Mouse (Mus musculus) kidney, adult 2 months (tissue): ENCODE measurements around the gene Crygn. TPM values are rescaled to one million over a fixed set of nuclear protein-coding genes. Genes with fewer than 3 reads are reported as not detected.

Source experiments
- DNase-seq: peaks from one replicate; pipeline ENCODE4 v3.0.0; 2021
- H3K27ac ChIP-seq: fragments of 200-500 bp; 2 replicates; pipeline ENCODE4 v1.5.1; 2012; ENCODE audit warnings: low read depth, low read length, control low read depth, inconsistent platforms; ENCODE audit not compliant: insufficient read depth
- H3K27me3 ChIP-seq: fragments of 200-500 bp; replicated peaks from 2 replicates; pipeline ENCODE4 v1.6.1; 2012; ENCODE audit warnings: mild to moderate bottlenecking, moderate library complexity, low read length, inconsistent platforms; ENCODE audit not compliant: control insufficient read depth, insufficient read depth
- H3K36me3 ChIP-seq: fragments of 200-500 bp; 2 replicates; pipeline ENCODE4 v1.6.1; 2012; ENCODE audit warnings: mild to moderate bottlenecking, moderate library complexity, low read length, inconsistent platforms; ENCODE audit not compliant: control insufficient read depth, insufficient read depth
- H3K4me1 ChIP-seq: fragments of 200-500 bp; 2 replicates; pipeline ENCODE4 v1.6.1; 2011; ENCODE audit warnings: low read length; ENCODE audit not compliant: control insufficient read depth, insufficient read depth
- H3K4me3 ChIP-seq: fragments of 200-500 bp; 2 replicates; pipeline ENCODE4 v1.5.1; 2011; ENCODE audit warnings: mild to moderate bottlenecking, low read depth, low read length, control low read depth; ENCODE audit not compliant: insufficient read depth
- CTCF ChIP-seq: fragments of 200-500 bp; conservative IDR thresholded peaks from 2 replicates; pipeline ENCODE4 v1.5.1; 2011; ENCODE audit warnings: low read depth, mild to moderate bottlenecking, control low read depth, low read length, moderate library complexity, mixed read lengths; ENCODE audit not compliant: insufficient read depth, insufficient read length
- POLR2A ChIP-seq: fragments of 200-500 bp; IDR thresholded peaks from one replicate; pipeline ENCODE4 v1.6.1; 2011; ENCODE audit warnings: low read depth, low read length, control low read depth
- WGBS: fragments of 180-500 bp; shearing (Covaris S2); methylation state at CpG from one replicate; pipeline ENCODE4 v1.1.7; 2018; 5-methylcytosine and 5-hydroxymethylcytosine counted together
- polyA plus RNA-seq: library from polyadenylated mRNA; depleted of rRNA; stranded (reverse); fragments of >200 nt; gene quantifications from 2 replicates; pipeline ENCODE4 v1.2.3, GENCODE M21; 2012

Gene Crygn
- polyA plus RNA-seq, 1 experiment, result 0.14 TPM

- Histone ChIP-seq H3K36me3 (no peaks in the 10 kb centered on the region), H3K27me3 (no peaks in the 10 kb centered on the region), H3K4me3 (no peak overlapping the region), H3K27ac (no peak overlapping the region), H3K4me1 (no peaks in the 10 kb centered on the region)
- DNase-seq, result no peak
- WGBS, result 45% methylated on average over 6 of the region's 6 CpGs
- TF ChIP-seq CTCF (no peak), POLR2A (no peak)
Measured at GRCm38 (mm10) chr5:24747533-24747932, 10.3 kb downstream of the Crygn start.

- no peak overlapping the region for H3K4me3 ChIP-seq
- TF ChIP-seq POLR2A, result no peak
- TF ChIP-seq CTCF, result no peak
- H3K4me1 ChIP-seq, result no peaks in the 10 kb centered on the region
- no peak for DNase-seq
- no peak overlapping the region for H3K27ac ChIP-seq
- no peaks in the 10 kb centered on the region for H3K36me3 ChIP-seq
- 68% methylated on average over 10 of the region's 10 CpGs for WGBS
- no peaks in the 10 kb centered on the region for H3K27me3 ChIP-seq
Measured at GRCm38 (mm10) chr5:24743956-24744355, 13.9 kb downstream of the Crygn start.

GRCm38 (mm10) chr5:24741172-24741885 lies 16.5 kb downstream of the Crygn start:
- no peaks in the 10 kb centered on the region for H3K4me1 ChIP-seq
- H3K4me3 ChIP-seq, result no peak overlapping the region
- TF ChIP-seq POLR2A (no peak), CTCF (no peak)
- WGBS, result 81% methylated on average over 15 of the region's 15 CpGs
- no peak for DNase-seq
- H3K27me3 ChIP-seq, result no peaks in the 10 kb centered on the region
- H3K27ac ChIP-seq, result no peak overlapping the region
- H3K36me3 ChIP-seq, result no peaks in the 10 kb centered on the region

DNA sequence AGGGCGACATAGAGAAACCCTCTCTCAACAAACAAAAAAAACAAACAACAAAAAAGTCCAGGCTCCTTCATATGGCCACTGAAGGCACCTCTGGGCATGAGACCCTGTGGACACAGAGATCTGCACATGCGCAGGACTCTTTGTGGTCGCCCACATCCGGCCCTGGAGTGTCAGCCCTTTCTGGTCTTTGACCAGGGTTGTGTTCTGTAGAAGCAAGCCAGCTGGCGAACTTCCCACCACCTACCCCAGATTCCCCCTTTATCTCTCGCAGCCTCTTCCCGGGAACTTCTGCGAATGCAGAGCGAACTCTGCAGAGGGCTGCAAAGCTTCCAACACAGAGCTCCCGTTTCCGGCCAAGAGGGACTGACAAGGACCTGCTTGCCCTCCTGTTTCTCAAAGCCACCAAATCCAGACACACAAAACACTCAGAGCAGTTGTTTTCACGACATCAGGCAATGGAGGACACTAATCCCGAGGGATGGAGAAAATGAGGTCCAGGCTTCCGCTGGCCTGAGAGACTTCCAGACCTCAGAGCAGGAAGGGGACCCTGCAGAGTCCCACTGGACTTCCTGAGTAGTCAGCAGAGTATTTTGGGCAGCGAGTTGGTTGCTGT lies 18.6 kb downstream of the Crygn start:
- no peaks in the 10 kb centered on the region for H3K4me1 ChIP-seq

DNA sequence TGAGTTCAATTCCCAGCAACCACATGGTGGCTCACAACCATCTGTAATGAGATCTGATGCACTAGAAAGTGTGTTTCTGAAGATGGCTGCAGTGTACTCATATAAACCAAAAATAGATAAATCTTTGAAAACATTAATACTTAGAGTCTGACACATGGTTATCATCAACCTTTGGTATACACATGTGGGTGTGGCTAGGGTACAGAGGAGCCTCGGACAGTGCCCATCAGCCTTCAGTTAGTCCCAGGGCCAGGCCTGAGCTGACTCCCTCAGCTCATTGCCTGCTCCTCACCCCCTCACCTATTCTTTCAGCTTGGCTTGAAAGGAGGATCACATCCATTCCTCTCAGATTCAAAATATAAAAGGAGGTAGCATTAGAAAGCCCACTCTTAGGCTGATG lies 19.3 kb downstream of the Crygn start:
- H3K27ac ChIP-seq, result peak overlapping the region; percentile 18; the same call in 1 of the 2 replicates
- H3K27me3 ChIP-seq, result no peaks in the 10 kb centered on the region
- no peaks in the 10 kb centered on the region for H3K4me1 ChIP-seq
- no peak for TF ChIP-seq POLR2A
- TF ChIP-seq CTCF, result no peak
- WGBS, result 87% methylated on average over 1 of the region's 1 CpGs
- no peaks in the 10 kb centered on the region for H3K36me3 ChIP-seq
- no peak for DNase-seq
- no peak overlapping the region for H3K4me3 ChIP-seq

More for the DNA sequence above, 18.6 kb downstream of the Crygn start:
- TF ChIP-seq CTCF (no peak), POLR2A (no peak)
- peak; percentile 84 for DNase-seq
- Histone ChIP-seq H3K27ac (peak overlapping the region; percentile 32), H3K36me3 (no peaks in the 10 kb centered on the region), H3K27me3 (no peaks in the 10 kb centered on the region), H3K4me3 (no peak overlapping the region)
- 57% methylated on average over 15 of the region's 15 CpGs for WGBS

DNA sequence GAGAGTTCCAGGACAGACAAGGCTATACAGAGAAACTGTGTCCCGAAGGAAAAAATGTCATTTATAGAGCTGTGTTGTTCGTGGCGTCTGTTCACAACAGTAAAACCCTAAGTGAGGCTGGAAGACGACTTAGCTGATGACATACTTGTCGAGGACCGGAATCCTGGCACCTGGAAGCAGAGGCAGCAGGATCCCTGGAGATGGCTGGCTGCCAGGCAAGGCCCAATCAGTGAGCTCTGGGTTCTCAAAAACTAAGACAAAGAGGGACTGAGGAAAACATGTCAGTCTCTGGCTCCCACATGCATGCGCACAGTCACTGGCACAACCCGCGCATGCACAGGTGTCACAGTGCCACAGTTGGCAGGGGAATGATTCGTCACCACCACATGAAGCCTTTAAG lies 20.2 kb downstream of the Crygn start:
- H3K27me3 ChIP-seq, result no peaks in the 10 kb centered on the region
- H3K36me3 ChIP-seq, result no peaks in the 10 kb centered on the region
- H3K4me1 ChIP-seq, result no peaks in the 10 kb centered on the region; the same call in 1 of the 2 replicates
- H3K4me3 ChIP-seq, result no peak overlapping the region
- no peak for DNase-seq
- TF ChIP-seq CTCF (no peak), POLR2A (no peak)
- H3K27ac ChIP-seq, result no peak overlapping the region
- WGBS, result 95% methylated on average over 10 of the region's 10 CpGs

DNA sequence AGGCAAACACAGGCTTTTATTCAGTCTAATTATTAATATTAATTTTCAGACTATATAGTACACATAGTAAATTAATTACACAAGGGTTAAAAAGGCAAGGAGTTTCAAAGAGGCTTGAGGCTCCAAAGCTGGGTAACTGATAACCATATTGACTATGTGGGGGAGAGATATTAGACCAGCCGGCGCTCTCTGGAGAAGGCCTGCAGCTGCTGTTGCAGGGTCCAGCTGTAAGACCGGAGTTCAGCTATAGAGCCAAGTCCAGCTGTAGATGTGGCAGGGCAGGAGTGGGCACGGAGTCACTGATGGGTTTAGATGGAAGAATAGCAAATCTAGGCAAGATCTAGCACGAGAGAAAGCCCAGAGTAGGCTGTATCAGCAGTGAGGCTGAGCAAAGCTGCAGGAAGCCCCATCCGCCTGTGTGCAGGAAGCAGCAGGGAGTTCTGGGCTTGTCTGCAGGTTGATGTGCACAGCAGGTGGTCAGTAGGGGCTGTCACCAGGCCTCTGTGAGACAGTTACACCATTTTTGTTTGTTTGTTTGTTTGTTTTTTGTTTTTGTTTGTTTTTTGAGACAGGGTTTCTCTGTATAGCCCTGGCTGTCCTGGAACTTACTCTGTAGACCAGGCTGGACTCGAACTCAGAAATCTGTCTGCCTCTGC lies 23.9 kb downstream of the Crygn start:
- H3K4me1 ChIP-seq, result no peaks in the 10 kb centered on the region; the same call in 1 of the 2 replicates
- H3K36me3 ChIP-seq, result no peaks in the 10 kb centered on the region
- H3K4me3 ChIP-seq, result no peak overlapping the region
- no peak for DNase-seq
- H3K27ac ChIP-seq, result no peak overlapping the region
- 69% methylated on average over 7 of the region's 7 CpGs for WGBS
- peaks cover 6% of the 10 kb centered on the region; the same call in 1 of the 2 replicates for H3K27me3 ChIP-seq
- TF ChIP-seq CTCF (no peak), POLR2A (no peak)
